In genomic region chr13:59820836-59821235, GRCm38 (mm10) we compare ENCODE assay signal across 9 mouse cellular contexts. TPM values are rescaled to one million over a fixed set of nuclear protein-coding genes. Genes with fewer than 3 reads are reported as not detected.
A peak's percentile ranks its signal among the peaks of the same experiment; 100 is the strongest.
DNase-seq lines count a peak whose midpoint lies in the region; ATAC-seq and TF ChIP-seq lines count a peak whose summit lies in the region.
"Had no signal": no experiment of that assay in that cellular context is flagged by ENCODE, and none has a peak within 500 bp of the region (broad histone marks: within the 10 kb centered on the region; RNA-seq: fewer than 3 reads in every experiment).

No protein-coding gene starts in this region.

- H3K27ac ChIP-seq in kidney, embryonic 15.5 days, result no peak overlapping the region
- H3K27ac ChIP-seq in MEL (ENCODE audit: control insufficient read depth, low read depth, low read length), result peak overlapping the region; percentile 84
- no peak overlapping the region for H3K27ac ChIP-seq in forebrain, embryonic 13.5 days
- peak overlapping the region; percentile 100 for H3K27ac ChIP-seq in liver, embryonic 13.5 days

- H3K79me2 ChIP-seq in MEL (ENCODE audit: control insufficient read depth, insufficient read depth, low read length, poor library complexity), result peaks cover 61% of the 10 kb centered on the region

- no peak for ATAC-seq in kidney, embryonic 15.5 days (replicated peaks; ENCODE audit: low FRiP score)
- ATAC-seq in forebrain, embryonic 13.5 days, result no peak
- ATAC-seq in liver, embryonic 13.5 days (ENCODE audit: low read depth), result no peak

- H3K4me2 ChIP-seq in kidney, embryonic 15.5 days, result peak overlapping the region; percentile 65
- peak overlapping the region; percentile 86; the same call in 1 of the 2 replicates for H3K4me2 ChIP-seq in forebrain, embryonic 13.5 days
- peak overlapping the region; percentile 86 for H3K4me2 ChIP-seq in liver, embryonic 13.5 days

- no peaks in the 10 kb centered on the region for H3K27me3 ChIP-seq in kidney, embryonic 15.5 days
- H3K27me3 ChIP-seq in MEL (ENCODE audit: control insufficient read depth in 1 of 2, insufficient read depth in 2 of 2, low read length in 2 of 2), result no peaks in the 10 kb centered on the region
- H3K27me3 ChIP-seq in forebrain, embryonic 13.5 days, result no peaks in the 10 kb centered on the region
- H3K27me3 ChIP-seq in liver, embryonic 13.5 days, result no peaks in the 10 kb centered on the region

- no peak overlapping the region for H3K9ac ChIP-seq in kidney, embryonic 15.5 days
- H3K9ac ChIP-seq in MEL (ENCODE audit: control insufficient read depth, low read depth, low read length, poor library complexity, severe bottlenecking), result peak overlapping the region; percentile 96
- H3K9ac ChIP-seq in forebrain, embryonic 13.5 days, result no peak overlapping the region; the same call in 1 of the 2 replicates
- H3K9ac ChIP-seq in liver, embryonic 13.5 days, result peak overlapping the region; percentile 99

- peaks cover 37% of the 10 kb centered on the region for H3K36me3 ChIP-seq in kidney, embryonic 15.5 days
- peaks cover 13 to 42% of the 10 kb centered on the region in 2 experiments for H3K36me3 ChIP-seq in MEL (ENCODE audit: control insufficient read depth in 1 of 2, insufficient read depth in 2 of 2, low read length in 2 of 2)
- peaks cover 24% of the 10 kb centered on the region for H3K36me3 ChIP-seq in forebrain, embryonic 13.5 days (ENCODE audit: poor library complexity, severe bottlenecking)
- peaks cover 58% of the 10 kb centered on the region for H3K36me3 ChIP-seq in liver, embryonic 13.5 days

- WGBS in kidney, embryonic 15.5 days, result 75% methylated on average over 3 of the region's 3 CpGs
- 86% methylated on average over 3 of the region's 3 CpGs for WGBS in forebrain, embryonic 13.5 days
- 11% methylated on average over 3 of the region's 3 CpGs for WGBS in liver, embryonic 13.5 days (ENCODE audit: insufficient replicate concordance)

- H3K9me3 ChIP-seq in kidney, embryonic 15.5 days (replicated peaks), result no peaks in the 10 kb centered on the region
- H3K9me3 ChIP-seq in MEL (replicated peaks; ENCODE audit: insufficient read depth, low read length), result no peaks in the 10 kb centered on the region
- no peaks in the 10 kb centered on the region for H3K9me3 ChIP-seq in forebrain, embryonic 13.5 days (replicated peaks)
- no peaks in the 10 kb centered on the region for H3K9me3 ChIP-seq in liver, embryonic 13.5 days (replicated peaks)

- TF ChIP-seq POLR2A in MEL (IDR thresholded peaks at IDR 0.05; ENCODE audit: control insufficient read depth in 1 of 2, insufficient read depth in 1 of 2, low read depth in 1 of 2, low read length in 2 of 2, poor library complexity in 1 of 2), result no peak

- TF ChIP-seq RAD21 in MEL (IDR thresholded peaks at IDR 0.05; ENCODE audit: low read depth, low read length), result no peak

- peak; percentile 54 to 71 for TF ChIP-seq EP300 in MEL (IDR thresholded peaks at IDR 0.05; ENCODE audit: low read depth in 1 of 2, low read length in 2 of 2)

- TF ChIP-seq CTCF in MEL (IDR thresholded peaks at IDR 0.05 in 2 of 3, conservative IDR thresholded peaks at IDR 0.05 in 1 of 3; ENCODE audit: control insufficient read depth in 1 of 3, insufficient read depth in 1 of 3, low read depth in 2 of 3, low read length in 3 of 3, poor library complexity in 1 of 3, severe bottlenecking in 1 of 3), result no peak

- no peak for DNase-seq in kidney, adult 8-10 months
- DNase-seq in MEL (ENCODE audit: low read depth, low spot score), result peak; percentile 83
- no peak for DNase-seq in liver, embryonic 13.5 days
- no peak for DNase-seq in ovary, adult 18-20 months (ENCODE audit: low spot score)
- DNase-seq in cerebellum, adult 11-12 months, result no peak
- DNase-seq in gastrocnemius, adult 8-10 months (ENCODE audit: low spot score in 2 of 2), result no peak
- DNase-seq: cerebellum, postnatal 14 days had no signal

- H3K4me1 ChIP-seq in kidney, embryonic 15.5 days, result peaks cover 29% of the 10 kb centered on the region
- peaks cover 25 to 29% of the 10 kb centered on the region in 2 experiments for H3K4me1 ChIP-seq in MEL (ENCODE audit: control insufficient read depth in 1 of 2, insufficient read depth in 2 of 2, low read length in 2 of 2)
- peaks cover 38% of the 10 kb centered on the region for H3K4me1 ChIP-seq in forebrain, embryonic 13.5 days
- H3K4me1 ChIP-seq in liver, embryonic 13.5 days (replicated peaks), result peaks cover 70% of the 10 kb centered on the region

- H3K4me3 ChIP-seq in kidney, embryonic 15.5 days (replicated peaks), result peak overlapping the region; percentile 99
- peak overlapping the region; percentile 17 to 80 for H3K4me3 ChIP-seq in MEL (ENCODE audit: control insufficient read depth in 1 of 2, insufficient read depth in 1 of 2, low read depth in 2 of 2, low read length in 2 of 2)
- peak overlapping the region; percentile 83; the same call in 1 of the 2 replicates for H3K4me3 ChIP-seq in forebrain, embryonic 13.5 days
- peak overlapping the region; percentile 98 for H3K4me3 ChIP-seq in liver, embryonic 13.5 days (replicated peaks)

TF ChIP-seq in MEL, 35 proteins besides CTCF, POLR2A, EP300 and RAD21:
- no peak for TF ChIP-seq NRF1 (IDR thresholded peaks at IDR 0.05; ENCODE audit: insufficient read depth, low read depth, low read length, poor library complexity, severe bottlenecking)
- TF ChIP-seq ETS1 (IDR thresholded peaks at IDR 0.05; ENCODE audit: low read depth, low read length), result peak; percentile 48; the same call in 1 of the 2 replicates
- TF ChIP-seq ZNF384 (IDR thresholded peaks at IDR 0.05; ENCODE audit: low read depth, low read length), result no peak
- peak; percentile 44 for TF ChIP-seq HCFC1 (IDR thresholded peaks at IDR 0.05; ENCODE audit: low read depth, low read length)
- TF ChIP-seq MAFK (IDR thresholded peaks at IDR 0.05; ENCODE audit: borderline replicate concordance, low read depth, low read length), result no peak
- TF ChIP-seq UBTF (IDR thresholded peaks at IDR 0.05; ENCODE audit: borderline replicate concordance, insufficient read depth, low read depth, low read length), result no peak
- no peak for TF ChIP-seq MAZ (IDR thresholded peaks at IDR 0.05; ENCODE audit: low read depth, low read length)
- peak; percentile 63; the same call in 1 of the 2 replicates for TF ChIP-seq MXI1 (IDR thresholded peaks at IDR 0.05; ENCODE audit: low read depth, low read length)
- TF ChIP-seq JUND (IDR thresholded peaks at IDR 0.05; ENCODE audit: low read depth, low read length), result no peak
- no peak for TF ChIP-seq ZKSCAN1 (IDR thresholded peaks at IDR 0.05; ENCODE audit: low read depth, low read length)
- 0 out of 2 replicates have a peak, but pooled peaks have one; percentile 31 for TF ChIP-seq TCF12 (IDR thresholded peaks at IDR 0.05; ENCODE audit: low read depth, low read length)
- no peak for TF ChIP-seq ZC3H11A (IDR thresholded peaks at IDR 0.05; ENCODE audit: low read depth, low read length)
- no peak for TF ChIP-seq ELF1 (IDR thresholded peaks at IDR 0.05; ENCODE audit: low read depth, low read length)
- peak; percentile 74 for TF ChIP-seq SIN3A (IDR thresholded peaks at IDR 0.05; ENCODE audit: low read length)
- no peak for TF ChIP-seq USF1 (IDR thresholded peaks at IDR 0.05; ENCODE audit: low read depth, low read length)
- no peak for TF ChIP-seq TAL1 (IDR thresholded peaks at IDR 0.05; ENCODE audit: low read length)
- no peak for TF ChIP-seq ZMIZ1 (IDR thresholded peaks at IDR 0.05; ENCODE audit: low read depth, low read length)
- no peak for TF ChIP-seq GATA1 (IDR thresholded peaks at IDR 0.05; ENCODE audit: low read depth, low read length)
- peak; percentile 67; the same call in 1 of the 2 replicates for TF ChIP-seq RCOR1 (IDR thresholded peaks at IDR 0.05; ENCODE audit: low read depth, low read length)
- peak; percentile 93; the same call in 1 of the 2 replicates for TF ChIP-seq CHD1 (IDR thresholded peaks at IDR 0.05; ENCODE audit: low read depth, low read length)
- TF ChIP-seq MYB (IDR thresholded peaks at IDR 0.05; ENCODE audit: low read depth, low read length), result peak; percentile 85
- peak; percentile 35; the same call in 1 of the 2 replicates for TF ChIP-seq BHLHE40 (IDR thresholded peaks at IDR 0.05; ENCODE audit: borderline replicate concordance, low read depth, low read length)
- no peak for TF ChIP-seq E2F4 (IDR thresholded peaks at IDR 0.05; ENCODE audit: borderline replicate concordance, low read depth, low read length)
- no peak for TF ChIP-seq CHD2 (IDR thresholded peaks at IDR 0.05; ENCODE audit: low read length)
- no peak for TF ChIP-seq MYC (IDR thresholded peaks at IDR 0.05; ENCODE audit: low read depth, low read length)

RNA-seq across cellular contexts. Expression of gene Tut7, which starts 2.1 kb away (rescaled TPM):
- 48.1 and 48.9 TPM in 2 replicates for polyA plus RNA-seq in kidney, embryonic 15.5 days (2015; fragmentation: Nextera tagmentation; extraction: Ambion mirVana)
- 38.1 and 47.7 TPM in 2 replicates for total RNA-seq in MEL (2012; rRNA removed)
- 100 to 1,000 TPM in 1 of 2 experiments, 10 to 100 TPM in 1; 53.8 to 135 TPM for polyA plus RNA-seq in MEL (2012; ENCODE audit: insufficient read depth in 1 of 2, insufficient read length in 2 of 2, low read depth in 1 of 2, low replicate concordance in 2 of 2, missing spikeins in 1 of 2)
- polyA plus RNA-seq in forebrain, embryonic 13.5 days (2015; fragmentation: Nextera tagmentation; extraction: Ambion mirVana), result 48.2 and 56.5 TPM in 2 replicates
- 54.4 and 61.8 TPM in 2 replicates for polyA plus RNA-seq in liver, embryonic 13.5 days (2015; fragmentation: Nextera tagmentation; extraction: Ambion mirVana)
- 10 to 100 TPM; 28.7 to 42.3 (median 34.5) TPM for total RNA-seq in gastrocnemius, adult 8-10 months (2022)

RNA-seq across cellular contexts. Expression of gene Gm49354, which starts 38.8 kb away (rescaled TPM):
- polyA plus RNA-seq in kidney, embryonic 15.5 days (2015; fragmentation: Nextera tagmentation; extraction: Ambion mirVana), result not detected in 2 replicates
- not detected in 2 replicates for total RNA-seq in MEL (2012; rRNA removed)
- 1 to 10 TPM in 1 of 2 experiments, not detected in 1; 3.6 TPM for polyA plus RNA-seq in MEL (2012; ENCODE audit: insufficient read depth in 1 of 2, insufficient read length in 2 of 2, low read depth in 1 of 2, low replicate concordance in 2 of 2, missing spikeins in 1 of 2)
- not detected in 2 replicates for polyA plus RNA-seq in forebrain, embryonic 13.5 days (2015; fragmentation: Nextera tagmentation; extraction: Ambion mirVana)
- polyA plus RNA-seq in liver, embryonic 13.5 days (2015; fragmentation: Nextera tagmentation; extraction: Ambion mirVana), result not detected in 2 replicates
- total RNA-seq in gastrocnemius, adult 8-10 months (2022), result not detected

RNA-seq across cellular contexts. Expression of gene Isca1, which starts 51.2 kb away (rescaled TPM):
- polyA plus RNA-seq in kidney, embryonic 15.5 days (2015; fragmentation: Nextera tagmentation; extraction: Ambion mirVana), result 128 and 134 TPM in 2 replicates
- total RNA-seq in MEL (2012; rRNA removed), result 27.1 and 31.2 TPM in 2 replicates
- 10 to 100 TPM; 63.5 to 76.3 TPM for polyA plus RNA-seq in MEL (2012; ENCODE audit: insufficient read depth in 1 of 2, insufficient read length in 2 of 2, low read depth in 1 of 2, low replicate concordance in 2 of 2, missing spikeins in 1 of 2)
- polyA plus RNA-seq in forebrain, embryonic 13.5 days (2015; fragmentation: Nextera tagmentation; extraction: Ambion mirVana), result 115 and 119 TPM in 2 replicates
- 218 and 244 TPM in 2 replicates for polyA plus RNA-seq in liver, embryonic 13.5 days (2015; fragmentation: Nextera tagmentation; extraction: Ambion mirVana)
- total RNA-seq in gastrocnemius, adult 8-10 months (2022), result 100 to 1,000 TPM; 159 to 209 (median 180) TPM

Comparison
In these comparisons a context has a peak if more than half of its experiments do, and no peak if none do; other contexts are left out.
1. H3K27ac ChIP-seq: peak in MEL (single experiment) and liver, embryonic 13.5 days (single experiment); none in kidney, embryonic 15.5 days (single experiment) and forebrain, embryonic 13.5 days (single experiment).
2. H3K4me3 ChIP-seq: peak in every context shown above with its lines; median percentile 99 in kidney, embryonic 15.5 days; 98 in liver, embryonic 13.5 days; 83 in forebrain, embryonic 13.5 days; 48 in MEL.
3. H3K9ac ChIP-seq: peak in MEL (single experiment) and liver, embryonic 13.5 days (single experiment); none in kidney, embryonic 15.5 days (single experiment) and forebrain, embryonic 13.5 days (single experiment).
4. Peak in every context shown above with its lines, with median percentiles within 50 percentile points of each other: H3K4me2 ChIP-seq.